Comparison of ENCODE assay signal across 17 mouse cellular contexts in genomic region chr2:20453506-20454206, GRCm38 (mm10).
A peak's percentile ranks its signal among the peaks of the same experiment; 100 is the strongest.
DNase-seq lines count a peak whose midpoint lies in the region; TF ChIP-seq lines count a peak whose summit lies in the region.
"Had no signal": no experiment of that assay in that cellular context is flagged by ENCODE, and none has a peak within 500 bp of the region (broad histone marks: within the 10 kb centered on the region; RNA-seq: fewer than 3 reads in every experiment).

No protein-coding gene starts in this region.

- TF ChIP-seq CTCF in liver, adult 2 months (IDR thresholded peaks at IDR 0.05; ENCODE audit: low read depth, low read length): no peak
- TF ChIP-seq CTCF in embryonic fibroblast, embryonic 13.5 days (IDR thresholded peaks at IDR 0.05; ENCODE audit: borderline replicate concordance, insufficient read depth, low read length): no peak

- no peak overlapping the region for H3K4me3 ChIP-seq in liver, adult 2 months (ENCODE audit: insufficient read depth, low read depth, low read length)
- no peak overlapping the region for H3K4me3 ChIP-seq in embryonic fibroblast, embryonic 13.5 days (ENCODE audit: insufficient read depth, low read length)
- H3K4me3 ChIP-seq: erythroblast, embryonic 14.5 days; heart, adult 2 months; heart, embryonic 15.5 days; layer of hippocampus, adult 2 months had no signal

- no peak overlapping the region for H3K9ac ChIP-seq in liver, adult 2 months (ENCODE audit: low read depth, low read length)
- H3K9ac ChIP-seq: heart, embryonic 15.5 days; liver, embryonic 14.5 days had no signal

- H3K27me3 ChIP-seq in liver, adult 2 months (ENCODE audit: control insufficient read depth, insufficient read depth, low read length): no peaks in the 10 kb centered on the region
- H3K27me3 ChIP-seq: heart, embryonic 15.5 days had no signal

- no peak overlapping the region for H3K27ac ChIP-seq in liver, adult 2 months (replicated peaks; ENCODE audit: insufficient read depth, low read depth, low read length)
- peak overlapping the region; percentile 97 for H3K27ac ChIP-seq in embryonic fibroblast, embryonic 13.5 days (ENCODE audit: insufficient read depth, low read length)
- H3K27ac ChIP-seq: heart, adult 2 months; heart, embryonic 15.5 days; layer of hippocampus, adult 2 months; liver, embryonic 14.5 days had no signal

- no peaks in the 10 kb centered on the region for H3K36me3 ChIP-seq in liver, adult 2 months (ENCODE audit: control insufficient read depth, insufficient read depth, low read length)
- H3K36me3 ChIP-seq: G1E; heart, embryonic 15.5 days had no signal

- 61% methylated on average over 3 of the region's 3 CpGs for WGBS in liver, adult 2 months

- H3K79me2 ChIP-seq in liver, adult 2 months (ENCODE audit: control insufficient read depth, insufficient read depth, low read length): no peaks in the 10 kb centered on the region

- DNase-seq in liver, adult 2 months (ENCODE audit: extremely low read depth, low read depth, low spot score): peak; percentile 10
- DNase-seq in liver (no peak), NIH3T3 (ENCODE audit: low read depth) (peak; percentile 82)
- peak; percentile 58 for DNase-seq in kidney, postnatal 14 days
- DNase-seq in thymus, postnatal 10 days (ENCODE audit: low spot score in 2 of 2): no peak
- DNase-seq in neural tube, embryonic 10.5 days (ENCODE audit: extremely low spot score, low spot score): no peak
- DNase-seq: adrenal gland, adult 2 months; cerebellum, adult 9-11 months; heart, adult 2 months; left cerebral cortex, postnatal 4 days; midbrain, embryonic 14.5 days had no signal

- TF ChIP-seq POLR2A in liver, adult 2 months (IDR thresholded peaks at IDR 0.05; ENCODE audit: extremely low read depth, insufficient read depth, low read length): no peak
- TF ChIP-seq POLR2A in embryonic fibroblast, embryonic 13.5 days (IDR thresholded peaks at IDR 0.05; ENCODE audit: low read depth, low read length): no peak

- no peaks in the 10 kb centered on the region; the same call in 1 of the 2 replicates for H3K4me1 ChIP-seq in liver, adult 2 months (ENCODE audit: control insufficient read depth, insufficient read depth, low read length)
- peaks cover 5% of the 10 kb centered on the region for H3K4me1 ChIP-seq in embryonic fibroblast, embryonic 13.5 days (ENCODE audit: control insufficient read depth, insufficient read depth, low read length)

Comparison
In these comparisons a context has a peak if more than half of its experiments do, and no peak if none do; other contexts are left out.
1. DNase-seq: peak in liver, adult 2 months (single experiment), NIH3T3 (single experiment) and kidney, postnatal 14 days (single experiment); none in liver (single experiment), thymus, postnatal 10 days (0 of 2) and neural tube, embryonic 10.5 days (single experiment).